Mouse (Mus musculus) frontal cortex, postnatal 36 days (tissue): ENCODE results near the gene Tmem182.

ENCODE experiments used
- DNase-seq, 2 experiments: peaks; one replicate each; pipeline ENCODE4 v3.0.0; 2022; ENCODE audit warnings: low spot score in 2 of 2

Gene Tmem182

GRCm38 (mm10) chr1:40865043-40865442 lies 59.6 kb downstream of the Tmem182 start:
- DNase-seq: no peak

- no peak for DNase-seq
These were observed 61.7 kb downstream of the Tmem182 start for GRCm38 (mm10) chr1:40867106-40867505.

- no peak for DNase-seq
These were observed 62.2 kb downstream of the Tmem182 start for GRCm38 (mm10) chr1:40867651-40868050.

- DNase-seq: no peak
These were observed 68.5 kb downstream of the Tmem182 start for GRCm38 (mm10) chr1:40873760-40874455.

GRCm38 (mm10) chr1:40874456-40875375 lies 69.3 kb downstream of the Tmem182 start:
- peak in 1 of 2 experiments; percentile 8 for DNase-seq

- DNase-seq: peak; percentile 76 to 91
These were observed 73.7 kb downstream of the Tmem182 start for GRCm38 (mm10) chr1:40879051-40879450.

- no peak for DNase-seq
These were observed 74.1 kb downstream of the Tmem182 start for GRCm38 (mm10) chr1:40879526-40879925.

GRCm38 (mm10) chr1:40880527-40880926 lies 75.1 kb downstream of the Tmem182 start:
- no peak for DNase-seq

GRCm38 (mm10) chr1:40883856-40884255 lies 78.5 kb downstream of the Tmem182 start:
- DNase-seq: no peak

- no peak for DNase-seq
These were observed 79.5 kb downstream of the Tmem182 start for GRCm38 (mm10) chr1:40884943-40885342.

GRCm38 (mm10) chr1:40887673-40888072 lies 82.3 kb downstream of the Tmem182 start:
- DNase-seq: peak; percentile 76 to 84

GRCm38 (mm10) chr1:40888396-40889040 lies 83.1 kb downstream of the Tmem182 start:
- no peak for DNase-seq

- no peak for DNase-seq
These were observed 84.2 kb downstream of the Tmem182 start for GRCm38 (mm10) chr1:40889617-40890016.

- DNase-seq: peak in 1 of 2 experiments; percentile 11
These were observed 84.8 kb downstream of the Tmem182 start for GRCm38 (mm10) chr1:40890246-40890645.

GRCm38 (mm10) chr1:40903712-40904111 lies 98.3 kb downstream of the Tmem182 start:
- no peak for DNase-seq
